Mouse (Mus musculus) embryonic facial prominence, embryonic 11.5 days (tissue): ENCODE measurements around the gene 2610301B20Rik. TPM values are rescaled to one million over a fixed set of nuclear protein-coding genes. Genes with fewer than 3 reads are reported as not detected.

ENCODE experiments used
- ATAC-seq: fragments of 200-750 bp; cut with Nextera tagmentation; replicated peaks from 2 replicates; pipeline ENCODE4 v1.8.0; 2017; ENCODE audit warnings: low read depth; ENCODE audit not compliant: insufficient number of reproducible peaks, low FRiP score, low TSS enrichment
- DNase-seq: peaks from one replicate; pipeline ENCODE4 v3.0.0-alpha.2; 2015; ENCODE audit warnings: low spot score
- H3K27ac ChIP-seq: fragments of 300-500 bp; sonication (generic); replicated peaks from 2 replicates; pipeline ENCODE4 v1.5.1; 2014; ENCODE audit warnings: mild to moderate bottlenecking, low read depth, low read length, control low read depth
- H3K27me3 ChIP-seq: fragments of 300-500 bp; sonication (generic); 2 replicates; pipeline ENCODE4 v1.6.1; 2014; ENCODE audit warnings: mild to moderate bottlenecking, low read length, moderate library complexity, mixed read lengths; ENCODE audit not compliant: control insufficient read depth, insufficient read depth
- H3K36me3 ChIP-seq: fragments of 300-500 bp; sonication (generic); replicated peaks from 2 replicates; pipeline ENCODE4 v1.6.1; 2014; ENCODE audit warnings: low read depth, mild to moderate bottlenecking, low read length, moderate library complexity, mixed read lengths; ENCODE audit not compliant: control insufficient read depth, insufficient read depth
- H3K4me1 ChIP-seq: fragments of 300-500 bp; sonication (generic); 2 replicates; pipeline ENCODE4 v1.6.1; 2014; ENCODE audit warnings: low read length, mixed read lengths; ENCODE audit not compliant: control insufficient read depth, insufficient read depth
- H3K4me2 ChIP-seq: fragments of 300-500 bp; sonication (generic); 2 replicates; pipeline ENCODE4 v1.6.1; 2014; ENCODE audit warnings: low read depth, mild to moderate bottlenecking, control low read depth, low read length, moderate library complexity
- H3K4me3 ChIP-seq: fragments of 300-500 bp; sonication (generic); 2 replicates; pipeline ENCODE4 v1.5.1; 2014; ENCODE audit warnings: low read depth, low read length, control low read depth
- H3K9ac ChIP-seq: fragments of 300-500 bp; sonication (generic); replicated peaks from 2 replicates; pipeline ENCODE4 v1.6.1; 2014; ENCODE audit warnings: mild to moderate bottlenecking, control low read depth, low read length
- H3K9me3 ChIP-seq: fragments of 300-500 bp; sonication (generic); replicated peaks from 2 replicates; pipeline ENCODE4 v1.6.1; 2016; ENCODE audit warnings: mild to moderate bottlenecking, low read length, inconsistent platforms, mixed read lengths; ENCODE audit not compliant: control insufficient read depth
- WGBS: fragments of 180-500 bp; shearing (Covaris S2); extraction: QIAGEN DNeasy Blood & Tissue Kit; methylation state at CpG from one replicate; pipeline ENCODE4 v1.1.7; 2014; 5-methylcytosine and 5-hydroxymethylcytosine counted together
- polyA plus RNA-seq: library from polyadenylated mRNA; unstranded; fragments of >200 nt; fragmentation: Nextera tagmentation; extraction: Ambion mirVana; gene quantifications from 2 replicates; pipeline ENCODE4 v1.2.1, GENCODE M21; 2014

The 2610301B20Rik gene
- polyA plus RNA-seq, 1 experiment from 2014 or later, result 40.2 TPM

DNA sequence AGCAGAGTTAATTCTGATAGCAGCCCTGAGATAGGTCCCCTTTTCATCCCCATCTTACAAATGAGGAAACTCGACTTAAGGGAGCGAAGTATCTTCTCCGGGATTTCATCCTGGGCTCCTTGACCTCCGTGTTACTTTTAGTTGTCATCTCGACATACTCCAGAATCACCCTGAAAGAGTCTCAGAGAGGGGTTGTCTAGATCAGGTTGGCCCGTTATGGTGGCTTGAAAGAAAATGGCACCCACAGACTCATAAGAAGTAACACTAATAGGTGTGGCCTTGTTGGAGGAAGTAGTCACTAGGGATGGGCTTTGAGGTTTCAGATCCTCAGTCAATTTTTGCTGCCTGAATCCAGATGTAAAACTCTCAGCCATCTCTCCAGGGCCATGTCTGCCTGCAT is 46.3 kb downstream of the 2610301B20Rik start:
- Histone ChIP-seq H3K4me3 (no peak overlapping the region), H3K27me3 (no peaks in the 10 kb centered on the region), H3K9me3 (no peaks in the 10 kb centered on the region), H3K27ac (no peak overlapping the region), H3K4me1 (no peaks in the 10 kb centered on the region), H3K9ac (no peak overlapping the region), H3K4me2 (no peak overlapping the region), H3K36me3 (no peaks in the 10 kb centered on the region)
- DNase-seq (no peak), ATAC-seq (no peak)
- WGBS, result 96% methylated on average over 6 of the region's 6 CpGs

DNA sequence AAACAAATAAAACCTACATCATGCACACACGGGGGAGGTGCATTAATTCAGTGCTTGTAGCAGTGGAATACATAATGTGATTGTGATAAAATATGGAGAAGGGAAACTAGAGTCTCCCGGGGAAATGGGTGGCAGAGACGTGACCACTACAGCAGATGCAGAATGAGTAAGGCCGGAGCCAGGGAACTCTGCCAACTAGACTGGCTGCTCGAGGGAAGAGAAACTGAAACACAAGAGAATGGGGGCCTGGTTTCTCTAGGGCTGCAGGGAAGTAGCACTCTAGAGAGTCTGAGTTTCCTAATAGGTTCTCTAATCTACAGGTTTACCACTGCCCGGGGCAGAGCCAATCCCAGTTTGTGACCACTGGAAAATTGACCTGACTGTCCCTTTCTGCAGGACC is 48.9 kb downstream of the 2610301B20Rik start:
- ATAC-seq, result no peak
- no peaks in the 10 kb centered on the region for H3K9me3 ChIP-seq
- no peak overlapping the region for H3K9ac ChIP-seq
- no peak overlapping the region for H3K4me3 ChIP-seq
- 82% methylated on average over 6 of the region's 6 CpGs for WGBS
- no peaks in the 10 kb centered on the region for H3K36me3 ChIP-seq
- DNase-seq, result no peak
- no peak overlapping the region for H3K27ac ChIP-seq
- no peak overlapping the region for H3K4me2 ChIP-seq
- H3K27me3 ChIP-seq, result no peaks in the 10 kb centered on the region
- no peaks in the 10 kb centered on the region for H3K4me1 ChIP-seq

DNA sequence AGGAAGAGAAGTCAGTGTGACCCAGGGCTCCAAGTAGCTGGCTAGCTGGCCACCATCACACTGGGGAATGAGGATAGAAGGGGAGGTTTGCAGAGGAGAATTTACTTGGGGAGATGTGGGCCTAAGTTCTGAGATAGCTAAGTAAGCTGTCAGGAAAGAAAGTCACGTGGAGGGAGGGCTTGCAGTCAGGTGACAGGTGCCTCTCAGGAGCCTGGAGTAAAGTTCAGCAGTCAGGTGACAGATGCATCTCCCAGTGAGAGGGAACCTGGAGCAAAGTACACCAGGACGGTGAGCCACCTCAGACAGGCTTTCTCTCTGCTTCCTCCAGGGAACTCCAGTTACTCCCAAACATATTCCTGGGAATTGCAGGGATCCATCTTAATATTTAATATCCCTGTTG is 49.8 kb downstream of the 2610301B20Rik start:
- Histone ChIP-seq H3K27ac (no peak overlapping the region), H3K4me1 (no peaks in the 10 kb centered on the region), H3K9me3 (no peaks in the 10 kb centered on the region), H3K27me3 (no peaks in the 10 kb centered on the region), H3K9ac (no peak overlapping the region), H3K4me2 (no peak overlapping the region), H3K36me3 (no peaks in the 10 kb centered on the region), H3K4me3 (no peak overlapping the region)
- no peak for DNase-seq
- ATAC-seq, result no peak
- WGBS, result 69% methylated on average over 2 of the region's 2 CpGs

DNA sequence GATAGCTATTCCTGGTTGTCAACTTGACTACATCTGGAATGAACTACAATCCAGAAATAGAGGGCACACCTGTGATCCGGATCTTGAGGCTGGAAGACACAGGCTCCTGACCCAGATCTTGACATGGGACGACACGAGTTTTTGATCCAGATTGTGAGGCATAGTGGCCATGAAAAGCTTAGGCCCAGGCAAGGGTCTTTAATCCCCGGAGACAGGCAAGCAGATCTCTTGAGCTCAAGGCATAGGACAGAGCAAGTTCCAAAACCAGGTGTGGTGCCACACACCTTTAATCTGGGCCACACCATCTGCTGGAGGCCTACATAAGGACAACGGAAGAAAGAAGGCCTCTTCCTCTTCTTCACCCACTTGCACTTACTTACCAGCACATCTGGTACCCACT is 50.2 kb downstream of the 2610301B20Rik start:
- no peak overlapping the region for H3K4me2 ChIP-seq
- no peaks in the 10 kb centered on the region for H3K27me3 ChIP-seq
- DNase-seq, result no peak
- H3K4me3 ChIP-seq, result no peak overlapping the region
- H3K36me3 ChIP-seq, result no peaks in the 10 kb centered on the region
- 81% methylated on average over 5 of the region's 5 CpGs for WGBS
- H3K4me1 ChIP-seq, result no peaks in the 10 kb centered on the region
- H3K27ac ChIP-seq, result no peak overlapping the region
- no peak for ATAC-seq
- H3K9ac ChIP-seq, result no peak overlapping the region
- no peaks in the 10 kb centered on the region for H3K9me3 ChIP-seq

DNA sequence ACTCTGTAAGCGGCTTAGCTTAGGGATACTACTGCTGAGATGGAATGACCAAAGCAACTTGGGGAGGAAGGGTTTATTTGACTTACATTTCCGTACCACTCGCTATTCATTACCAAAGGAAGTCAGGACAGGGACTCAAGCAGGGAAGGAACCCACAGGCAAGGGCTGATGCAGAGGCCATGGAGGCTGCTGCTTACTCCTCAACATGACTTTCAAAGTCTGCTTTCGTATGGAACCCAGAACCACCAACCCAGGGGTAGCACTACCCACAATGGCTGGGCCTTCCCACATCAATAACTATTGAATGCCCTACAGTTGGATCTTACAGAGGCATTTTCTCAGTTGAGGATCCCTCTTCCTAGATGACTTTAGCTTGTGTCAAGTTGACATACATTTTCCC is 52.1 kb downstream of the 2610301B20Rik start:
- ATAC-seq (no peak), DNase-seq (no peak)
- H3K36me3 ChIP-seq, result no peaks in the 10 kb centered on the region
- H3K4me2 ChIP-seq, result no peak overlapping the region
- H3K4me3 ChIP-seq, result no peak overlapping the region
- no peaks in the 10 kb centered on the region for H3K27me3 ChIP-seq
- WGBS, result 85% methylated on average over 4 of the region's 4 CpGs
- H3K4me1 ChIP-seq, result no peaks in the 10 kb centered on the region
- H3K9me3 ChIP-seq, result no peaks in the 10 kb centered on the region
- H3K9ac ChIP-seq, result no peak overlapping the region
- no peak overlapping the region for H3K27ac ChIP-seq

DNA sequence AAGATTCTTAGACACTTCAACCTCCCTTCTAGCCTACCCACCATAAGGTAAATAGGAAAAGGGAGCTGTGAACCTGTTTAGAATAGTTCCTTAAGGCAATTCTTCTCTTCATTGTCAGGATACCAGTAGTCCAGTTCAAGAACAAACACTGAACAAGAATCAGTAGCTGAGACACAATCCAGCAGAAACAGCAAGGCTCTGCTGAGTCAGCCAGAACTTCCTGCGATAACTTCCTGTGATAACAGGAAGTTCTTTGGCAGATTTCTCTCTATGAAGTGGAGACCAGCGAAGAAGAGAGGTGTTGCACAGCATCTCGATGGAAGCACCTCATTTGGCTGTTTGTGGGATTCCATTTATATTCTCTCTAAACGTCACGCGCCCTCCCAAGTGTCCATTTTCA is 53.9 kb downstream of the 2610301B20Rik start:
- 91% methylated on average over 6 of the region's 6 CpGs for WGBS
- Histone ChIP-seq H3K9ac (no peak overlapping the region), H3K27me3 (no peaks in the 10 kb centered on the region), H3K4me3 (no peak overlapping the region), H3K36me3 (no peaks in the 10 kb centered on the region), H3K27ac (no peak overlapping the region), H3K4me1 (no peaks in the 10 kb centered on the region), H3K4me2 (no peak overlapping the region), H3K9me3 (no peaks in the 10 kb centered on the region)
- DNase-seq (no peak), ATAC-seq (no peak)

DNA sequence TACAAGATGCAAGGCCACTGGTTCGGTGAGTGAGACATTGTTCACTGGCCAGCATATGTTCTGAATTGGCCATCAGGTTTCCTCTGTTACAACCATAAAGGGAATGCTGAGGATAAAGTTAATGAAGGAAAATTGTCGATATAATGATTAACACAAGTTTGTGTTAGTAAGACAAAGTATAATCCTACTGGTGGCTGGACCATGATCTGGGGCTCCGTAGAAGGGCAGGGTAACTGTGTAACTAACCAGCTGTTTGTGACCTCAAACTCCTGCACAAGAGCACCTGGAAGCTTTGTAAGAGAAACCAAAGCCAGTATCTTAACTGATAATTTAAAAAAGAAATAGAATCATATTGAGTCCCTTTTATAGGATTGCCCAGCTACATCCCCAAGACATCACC is 55.4 kb downstream of the 2610301B20Rik start:
- 69% methylated on average over 3 of the region's 3 CpGs for WGBS
- DNase-seq, result no peak

DNA sequence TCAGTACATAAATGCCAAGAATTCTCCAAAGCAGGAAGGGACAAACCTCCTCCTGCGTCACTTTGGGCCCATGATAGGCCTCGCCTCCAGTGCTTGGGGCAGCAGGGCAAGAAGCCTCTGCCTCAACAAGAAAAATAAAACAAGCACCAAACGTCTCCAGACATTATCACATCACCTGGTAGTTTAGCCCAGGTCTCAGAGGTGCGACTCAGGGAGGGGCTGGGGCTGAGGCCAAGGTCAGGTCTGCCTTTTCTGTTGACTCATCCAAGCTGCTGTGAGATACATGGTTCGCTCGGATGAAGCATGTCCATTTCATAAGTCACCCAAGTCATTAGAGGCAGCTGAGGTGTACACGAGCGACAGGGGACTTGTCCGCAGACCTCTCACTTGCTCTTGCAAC is 56.7 kb downstream of the 2610301B20Rik start:
- Histone ChIP-seq H3K9ac (no peak overlapping the region), H3K27me3 (no peaks in the 10 kb centered on the region), H3K27ac (no peak overlapping the region), H3K36me3 (no peaks in the 10 kb centered on the region), H3K4me3 (no peak overlapping the region), H3K9me3 (no peaks in the 10 kb centered on the region), H3K4me2 (no peak overlapping the region), H3K4me1 (no peaks in the 10 kb centered on the region)
- WGBS, result 85% methylated on average over 9 of the region's 9 CpGs
- ATAC-seq (no peak), DNase-seq (no peak)

More for the DNA sequence above, 55.4 kb downstream of the 2610301B20Rik start:
- Histone ChIP-seq H3K36me3 (no peaks in the 10 kb centered on the region), H3K4me1 (no peaks in the 10 kb centered on the region), H3K4me2 (no peak overlapping the region), H3K9ac (no peak overlapping the region), H3K27me3 (no peaks in the 10 kb centered on the region), H3K27ac (no peak overlapping the region), H3K9me3 (no peaks in the 10 kb centered on the region), H3K4me3 (no peak overlapping the region)
- ATAC-seq, result no peak
